Mouse (Mus musculus): ENCODE results near the gene Samd8. TPM values are rescaled to one million over a fixed set of nuclear protein-coding genes. Genes with fewer than 3 reads are reported as not detected.

The Samd8 gene
- polyA plus RNA-seq (2016; fragmentation: Nextera tagmentation; extraction: Ambion mirVana) = 12.8 and 13.8 TPM in 2 replicates

GRCm38 (mm10) chr14:21750008-21750880 is at the start of gene Samd8:
Gene Samd8, plus strand, starts transcription at chr14:21750531.
- WGBS = 7% methylated on average over 49 of the region's 52 CpGs
- H3K4me3 ChIP-seq = peak within 1 kb of the TSS; percentile 91
- peak; percentile 74 for ATAC-seq (ENCODE audit: insufficient number of reproducible peaks, insufficient read depth, low FRiP score, low TSS enrichment)
- peak within 1 kb of the TSS; percentile 83 for H3K27ac ChIP-seq
- H3K4me2 ChIP-seq (replicated peaks) = peak within 1 kb of the TSS; percentile 60
- H3K9ac ChIP-seq = peak within 1 kb of the TSS; percentile 86
- H3K9me3 ChIP-seq = no peaks in the 10 kb centered on the region
- H3K4me1 ChIP-seq = peaks cover 8% of the 10 kb centered on the region; the same call in 1 of the 2 replicates
- no peaks in the 10 kb centered on the region for H3K27me3 ChIP-seq
- H3K36me3 ChIP-seq = no peaks in the 10 kb centered on the region

GRCm38 (mm10) chr14:21702691-21703090 is 47.6 kb upstream of the Samd8 start:
- no peak overlapping the region for H3K4me3 ChIP-seq
- H3K27me3 ChIP-seq = no peaks in the 10 kb centered on the region
- WGBS = 92% methylated on average over 8 of the region's 8 CpGs
- peaks cover 15% of the 10 kb centered on the region for H3K4me1 ChIP-seq
- no peak overlapping the region for H3K4me2 ChIP-seq (replicated peaks)
- no peaks in the 10 kb centered on the region; the same call in 1 of the 2 replicates for H3K9me3 ChIP-seq
- no peak for ATAC-seq (ENCODE audit: insufficient number of reproducible peaks, insufficient read depth, low FRiP score, low TSS enrichment)
- H3K9ac ChIP-seq = no peak overlapping the region
- H3K27ac ChIP-seq = no peak overlapping the region
- H3K36me3 ChIP-seq = no peaks in the 10 kb centered on the region

GRCm38 (mm10) chr14:21703255-21703654 is 47.1 kb upstream of the Samd8 start:
- H3K9me3 ChIP-seq = no peaks in the 10 kb centered on the region; the same call in 1 of the 2 replicates
- H3K9ac ChIP-seq = no peak overlapping the region
- no peaks in the 10 kb centered on the region for H3K36me3 ChIP-seq
- H3K4me3 ChIP-seq = no peak overlapping the region
- H3K27ac ChIP-seq = no peak overlapping the region
- peaks cover 15% of the 10 kb centered on the region for H3K4me1 ChIP-seq
- 72% methylated on average over 5 of the region's 5 CpGs for WGBS
- no peaks in the 10 kb centered on the region for H3K27me3 ChIP-seq
- H3K4me2 ChIP-seq (replicated peaks) = no peak overlapping the region
- ATAC-seq (ENCODE audit: insufficient number of reproducible peaks, insufficient read depth, low FRiP score, low TSS enrichment) = no peak

DNA sequence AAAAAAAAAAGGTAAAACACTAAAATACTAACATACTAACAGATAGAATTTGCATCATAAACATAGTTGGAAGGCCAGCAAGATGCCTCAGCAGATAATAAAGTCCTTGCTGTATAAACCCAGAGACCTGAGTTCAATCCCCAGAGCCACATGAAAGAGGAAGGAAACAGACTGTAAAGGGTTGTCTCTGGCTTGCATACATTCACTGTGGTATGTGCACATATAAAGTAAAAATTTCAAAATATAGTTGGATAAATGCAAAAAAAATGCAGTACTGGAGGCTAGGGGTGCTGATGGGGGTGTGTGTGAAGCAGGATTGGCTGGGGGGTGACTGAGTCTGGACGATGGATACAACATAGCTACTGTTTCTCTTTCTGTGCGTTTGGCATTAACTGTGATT is 44.9 kb upstream of the Samd8 start:
- Histone ChIP-seq H3K4me1 (peaks cover 24% of the 10 kb centered on the region), H3K27ac (no peak overlapping the region), H3K4me2 (replicated peaks) (no peak overlapping the region), H3K36me3 (no peaks in the 10 kb centered on the region), H3K27me3 (no peaks in the 10 kb centered on the region), H3K9ac (no peak overlapping the region), H3K9me3 (no peaks in the 10 kb centered on the region; the same call in 1 of the 2 replicates), H3K4me3 (no peak overlapping the region)
- 85% methylated on average over 2 of the region's 2 CpGs for WGBS
- ATAC-seq (ENCODE audit: insufficient number of reproducible peaks, insufficient read depth, low FRiP score, low TSS enrichment) = no peak

GRCm38 (mm10) chr14:21706759-21707571 is 43.4 kb upstream of the Samd8 start:
- peaks cover 29% of the 10 kb centered on the region for H3K4me1 ChIP-seq
- 37% methylated on average over 12 of the region's 12 CpGs for WGBS
- no peak overlapping the region for H3K9ac ChIP-seq
- no peak overlapping the region for H3K4me2 ChIP-seq (replicated peaks)
- H3K9me3 ChIP-seq = no peaks in the 10 kb centered on the region; the same call in 1 of the 2 replicates
- H3K27me3 ChIP-seq = no peaks in the 10 kb centered on the region
- no peaks in the 10 kb centered on the region for H3K36me3 ChIP-seq
- no peak overlapping the region for H3K4me3 ChIP-seq
- peak overlapping the region; percentile 83 for H3K27ac ChIP-seq
- ATAC-seq (ENCODE audit: insufficient number of reproducible peaks, insufficient read depth, low FRiP score, low TSS enrichment) = peak; percentile 56; the same call in 1 of the 2 replicates

DNA sequence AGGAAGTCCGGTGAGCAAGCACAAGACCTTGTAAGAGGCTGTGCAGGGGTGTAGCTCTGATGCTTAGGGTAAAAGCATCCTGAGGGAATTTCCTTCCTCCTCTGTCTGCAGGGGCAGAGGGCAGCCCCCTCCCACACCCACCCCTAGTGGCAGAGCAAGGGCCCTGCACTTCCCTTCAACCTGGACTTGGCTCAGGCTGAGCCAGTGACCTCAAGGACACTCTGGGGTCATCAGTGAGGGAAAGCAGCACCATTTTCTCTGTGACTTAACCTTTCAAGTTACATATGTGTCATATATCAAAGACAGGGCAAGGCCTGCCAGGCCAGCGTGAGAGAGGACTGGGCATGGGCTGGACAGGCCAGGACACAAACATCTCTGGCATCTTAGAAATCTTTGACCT is 40.8 kb upstream of the Samd8 start:
- Histone ChIP-seq H3K9me3 (no peaks in the 10 kb centered on the region), H3K27ac (no peak overlapping the region), H3K9ac (no peak overlapping the region), H3K4me1 (peaks cover 29% of the 10 kb centered on the region), H3K27me3 (no peaks in the 10 kb centered on the region), H3K4me3 (no peak overlapping the region), H3K36me3 (no peaks in the 10 kb centered on the region), H3K4me2 (replicated peaks) (no peak overlapping the region)
- 39% methylated on average over 2 of the region's 2 CpGs for WGBS
- no peak for ATAC-seq (ENCODE audit: insufficient number of reproducible peaks, insufficient read depth, low FRiP score, low TSS enrichment)

GRCm38 (mm10) chr14:21711231-21711630 is 39.1 kb upstream of the Samd8 start:
- H3K4me3 ChIP-seq = no peak overlapping the region
- no peaks in the 10 kb centered on the region for H3K9me3 ChIP-seq
- no peak overlapping the region for H3K9ac ChIP-seq
- no peak for ATAC-seq (ENCODE audit: insufficient number of reproducible peaks, insufficient read depth, low FRiP score, low TSS enrichment)
- H3K4me2 ChIP-seq (replicated peaks) = no peak overlapping the region
- no peaks in the 10 kb centered on the region for H3K36me3 ChIP-seq
- peak overlapping the region; percentile 18; the same call in 1 of the 2 replicates for H3K27ac ChIP-seq
- peaks cover 30% of the 10 kb centered on the region for H3K4me1 ChIP-seq
- H3K27me3 ChIP-seq = no peaks in the 10 kb centered on the region
- WGBS = 74% methylated on average over 2 of the region's 2 CpGs

DNA sequence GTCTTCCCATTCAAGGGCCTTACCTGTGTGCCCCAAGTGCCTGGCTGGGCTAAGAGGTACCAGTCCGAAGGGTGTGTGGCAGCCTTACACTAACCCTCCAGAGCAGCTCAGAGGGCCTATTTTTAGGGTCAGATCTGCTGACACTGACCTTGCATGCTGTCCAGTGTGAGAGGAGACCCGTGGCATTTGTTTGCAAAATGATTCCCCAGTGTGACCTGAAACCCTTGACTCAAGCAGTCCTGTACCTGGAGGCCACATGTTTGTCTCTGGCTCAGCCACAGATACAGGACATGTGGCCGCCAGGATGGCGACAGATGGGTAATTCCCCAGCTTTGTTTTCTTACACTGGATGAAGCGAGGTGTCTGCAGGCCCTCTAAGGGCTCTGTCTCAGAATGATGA is 35.8 kb upstream of the Samd8 start, which contains the start of gene Dupd1:
TSS of gene Dupd1 (minus strand) at position 91 of the 400 bp plus-strand sequence.
- Histone ChIP-seq H3K4me3 (no peak within 1 kb of the TSS), H3K9ac (no peak within 1 kb of the TSS), H3K27me3 (no peaks in the 10 kb centered on the region), H3K36me3 (no peaks in the 10 kb centered on the region), H3K4me2 (replicated peaks) (no peak within 1 kb of the TSS), H3K9me3 (no peaks in the 10 kb centered on the region), H3K27ac (no peak within 1 kb of the TSS), H3K4me1 (peaks cover 29% of the 10 kb centered on the region)
- WGBS = 63% methylated on average over 5 of the region's 5 CpGs
- ATAC-seq (ENCODE audit: insufficient number of reproducible peaks, insufficient read depth, low FRiP score, low TSS enrichment) = no peak

DNA sequence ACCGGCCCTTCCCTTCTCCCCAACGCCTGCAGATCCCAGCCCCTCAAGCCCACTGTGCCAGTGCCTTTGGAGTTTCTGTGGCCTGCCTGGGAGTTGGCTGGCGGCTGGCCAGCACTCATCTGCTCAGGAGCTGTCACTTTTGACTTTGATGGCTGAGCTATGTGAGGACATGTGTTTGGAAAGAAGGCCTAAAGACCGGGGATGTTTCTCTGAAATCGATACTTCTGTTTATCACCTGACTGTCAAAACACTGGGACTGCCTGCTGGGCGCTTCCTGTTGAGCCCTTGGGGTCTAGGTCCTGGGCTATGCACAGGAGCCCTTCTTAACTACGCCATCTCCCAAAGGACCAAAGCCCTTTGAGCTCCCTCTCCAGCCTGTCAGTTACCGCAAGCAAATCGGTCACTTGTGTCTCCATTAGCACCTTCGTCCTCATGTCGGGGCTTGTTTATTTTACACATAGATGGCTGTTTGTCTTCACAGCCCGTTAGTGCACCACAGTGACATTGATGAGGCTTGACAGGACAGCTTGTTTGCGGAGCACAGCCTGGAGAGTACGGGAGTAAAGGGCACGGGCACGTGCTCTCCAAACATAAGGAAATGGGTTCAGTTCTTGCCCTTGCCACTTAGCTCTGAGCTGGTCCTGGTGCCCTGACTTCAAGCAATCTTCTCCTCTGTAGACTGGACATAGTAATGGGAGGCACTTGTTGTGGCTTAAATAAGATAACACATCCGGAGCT is 30.5 kb upstream of the Samd8 start:
- 26% methylated on average over 17 of the region's 17 CpGs for WGBS
- H3K4me3 ChIP-seq = no peak overlapping the region
- no peak overlapping the region for H3K9ac ChIP-seq
- no peak overlapping the region for H3K4me2 ChIP-seq (replicated peaks)
- ATAC-seq (ENCODE audit: insufficient number of reproducible peaks, insufficient read depth, low FRiP score, low TSS enrichment) = peak; percentile 66; the same call in 1 of the 2 replicates
- no peaks in the 10 kb centered on the region for H3K36me3 ChIP-seq
- peaks cover 11% of the 10 kb centered on the region; the same call in 1 of the 2 replicates for H3K9me3 ChIP-seq
- H3K27ac ChIP-seq = peak overlapping the region; percentile 32; the same call in 1 of the 2 replicates
- H3K27me3 ChIP-seq = 0 out of 2 replicates have a peak, but pooled peaks cover 4% of the 10 kb centered on the region
- peaks cover 24% of the 10 kb centered on the region for H3K4me1 ChIP-seq

DNA sequence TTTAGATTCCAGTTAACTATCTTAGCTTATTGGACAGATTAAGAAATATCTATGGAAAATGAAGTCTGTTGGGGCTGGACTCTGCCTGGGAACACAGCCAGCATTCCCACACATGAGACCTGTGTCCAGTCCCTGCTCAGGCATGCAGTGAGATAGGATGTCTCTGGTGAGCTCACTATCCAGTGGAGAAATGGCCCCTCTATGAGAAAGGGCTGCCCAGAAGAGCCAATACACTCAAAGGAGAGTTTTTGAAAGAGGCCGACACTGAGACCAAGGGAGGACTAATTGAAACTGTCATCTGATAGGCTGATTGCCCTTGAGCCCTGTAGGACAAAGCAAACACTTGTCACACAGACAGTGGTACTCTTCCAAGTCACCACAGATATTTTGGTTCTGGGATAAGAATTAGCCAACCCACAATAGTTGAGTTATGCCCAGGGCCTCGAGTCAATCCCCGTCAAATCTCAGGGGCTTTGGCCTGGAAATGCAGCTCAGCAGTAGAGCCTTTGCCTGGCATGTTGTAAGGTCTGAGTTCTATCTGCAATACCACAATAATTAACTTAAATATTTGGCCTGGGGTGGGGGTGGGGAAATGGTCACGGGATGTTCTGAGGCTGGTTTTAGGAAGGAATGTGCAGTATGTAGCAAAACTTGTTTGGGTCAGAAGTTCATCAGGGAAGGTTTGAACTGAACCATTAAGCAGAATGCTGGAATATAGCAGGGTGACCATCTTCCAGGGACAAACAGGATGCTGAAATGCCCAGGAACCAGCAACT is 29.7 kb upstream of the Samd8 start:
- Histone ChIP-seq H3K4me1 (peaks cover 24% of the 10 kb centered on the region), H3K4me3 (no peak overlapping the region), H3K4me2 (replicated peaks) (no peak overlapping the region), H3K27me3 (0 out of 2 replicates have a peak, but pooled peaks cover 4% of the 10 kb centered on the region), H3K27ac (no peak overlapping the region), H3K36me3 (no peaks in the 10 kb centered on the region), H3K9me3 (peaks cover 11% of the 10 kb centered on the region; the same call in 1 of the 2 replicates), H3K9ac (no peak overlapping the region)
- no peak for ATAC-seq (ENCODE audit: insufficient number of reproducible peaks, insufficient read depth, low FRiP score, low TSS enrichment)
- WGBS = 53% methylated on average over 4 of the region's 4 CpGs

Measured in embryonic facial prominence, embryonic 12.5 days (tissue).